Mouse (Mus musculus): Measurements from ENCODE around the gene Cpxm2.

Cpxm2 gene

DNA sequence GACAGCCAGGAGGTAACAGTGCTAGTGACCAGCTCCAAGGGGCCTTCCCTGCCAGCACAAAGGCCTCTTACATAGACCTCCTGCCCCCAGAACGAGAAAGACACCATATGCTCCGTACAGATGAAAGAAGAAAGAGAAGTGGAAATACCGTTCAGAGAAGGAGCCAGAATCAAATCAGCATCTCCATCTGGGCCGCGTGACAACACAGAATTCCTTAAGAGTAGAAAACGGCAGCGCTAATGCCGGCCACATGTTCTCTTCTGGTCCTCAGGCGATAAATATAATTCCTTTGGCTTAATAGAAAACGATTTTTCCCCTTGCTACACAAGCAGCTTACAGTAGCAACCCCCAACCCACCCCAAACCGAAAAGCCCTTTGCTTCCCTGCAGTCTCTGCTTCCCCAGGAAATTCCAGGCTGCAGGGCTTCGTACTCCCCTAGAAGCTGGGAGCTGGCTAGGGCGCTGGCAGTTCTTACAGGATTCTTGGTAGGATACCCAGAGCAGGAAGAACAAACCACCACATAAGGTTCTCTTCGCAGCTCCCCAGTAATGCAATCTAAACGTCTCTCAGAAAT is 9.2 kb downstream of the Cpxm2 start:
- no peak for DNase-seq (ENCODE audit: low spot score in 2 of 2)

DNA sequence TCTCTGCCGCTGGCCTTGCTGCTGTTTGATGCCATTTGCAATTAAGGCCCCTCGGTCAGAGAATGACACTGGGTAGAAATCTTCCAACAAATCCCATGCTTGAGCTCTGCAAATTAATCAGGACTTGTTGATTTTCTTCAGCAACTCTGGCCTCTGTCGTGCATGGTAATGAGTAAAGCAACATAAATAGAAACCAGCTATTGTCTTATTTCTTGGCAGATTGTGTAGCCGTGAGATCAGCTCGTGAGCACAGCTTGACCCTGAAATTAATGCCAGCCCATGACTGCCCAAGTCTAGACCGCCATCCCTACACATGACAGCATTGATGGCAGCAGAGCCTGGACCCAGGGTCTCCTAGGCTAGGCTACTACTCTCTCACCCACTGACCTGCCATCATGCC is 25.9 kb downstream of the Cpxm2 start:
- DNase-seq (ENCODE audit: low spot score in 2 of 2), result no peak

DNA sequence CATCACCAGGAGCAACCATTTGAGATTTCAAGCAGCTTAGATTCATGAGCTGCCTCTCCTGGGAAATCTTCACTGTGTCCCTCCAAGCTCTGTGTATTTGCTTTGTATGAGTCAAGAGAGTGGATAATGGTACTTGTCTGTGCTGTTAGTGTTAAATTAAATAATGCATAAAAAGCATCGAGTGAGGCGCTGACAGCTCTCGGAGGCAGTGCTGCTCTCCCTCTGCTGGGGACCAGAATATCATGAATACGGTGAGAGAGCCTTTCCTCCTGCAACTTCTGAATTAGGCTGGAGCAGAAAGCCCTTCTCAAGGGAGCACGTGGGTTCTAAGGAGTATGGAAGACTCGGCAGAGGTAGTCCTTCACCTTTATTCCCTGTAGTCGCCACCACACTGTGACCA is 29.6 kb downstream of the Cpxm2 start:
- no peak for DNase-seq (ENCODE audit: low spot score in 2 of 2)

DNA sequence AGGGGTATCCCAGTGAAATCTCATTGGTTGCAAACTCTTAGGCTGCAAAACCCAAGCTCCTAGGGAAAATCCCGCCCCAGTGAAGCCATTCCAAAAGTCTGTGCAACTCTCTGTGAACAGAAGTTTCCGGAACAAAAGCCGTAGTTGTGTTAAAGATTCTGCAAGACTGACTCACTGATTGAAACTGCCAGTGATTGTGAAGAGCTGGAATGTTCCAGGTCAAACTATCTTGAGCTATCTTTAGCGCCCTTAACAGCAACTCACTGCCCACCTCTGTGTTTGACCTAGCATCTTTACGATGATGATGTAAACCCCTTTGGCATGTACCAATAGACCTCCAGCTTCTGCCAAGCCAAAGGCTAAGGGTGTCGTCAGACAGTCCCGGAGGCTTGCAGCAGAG is 31.3 kb downstream of the Cpxm2 start:
- no peak for DNase-seq (ENCODE audit: low spot score in 2 of 2)

DNA sequence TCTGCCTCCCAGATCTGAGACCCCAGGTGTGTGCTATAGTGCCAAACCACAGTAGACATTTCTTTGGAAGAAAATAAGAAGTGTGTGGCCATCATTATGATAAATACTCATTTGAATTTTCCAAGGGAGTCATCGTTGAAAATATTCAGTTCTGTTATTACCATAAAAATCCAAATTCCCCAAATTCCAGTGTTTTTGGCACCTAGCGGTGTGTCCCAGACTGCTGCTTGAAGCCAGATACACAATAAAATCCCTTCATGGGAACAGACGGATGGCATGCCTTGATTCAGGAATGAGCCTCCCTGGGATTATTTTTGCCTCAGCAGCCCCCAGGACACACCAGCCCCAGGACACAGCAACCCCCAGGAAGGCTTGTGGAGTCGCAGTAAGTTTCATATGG is 34.7 kb downstream of the Cpxm2 start:
- DNase-seq (ENCODE audit: low spot score in 2 of 2), result no peak

DNA sequence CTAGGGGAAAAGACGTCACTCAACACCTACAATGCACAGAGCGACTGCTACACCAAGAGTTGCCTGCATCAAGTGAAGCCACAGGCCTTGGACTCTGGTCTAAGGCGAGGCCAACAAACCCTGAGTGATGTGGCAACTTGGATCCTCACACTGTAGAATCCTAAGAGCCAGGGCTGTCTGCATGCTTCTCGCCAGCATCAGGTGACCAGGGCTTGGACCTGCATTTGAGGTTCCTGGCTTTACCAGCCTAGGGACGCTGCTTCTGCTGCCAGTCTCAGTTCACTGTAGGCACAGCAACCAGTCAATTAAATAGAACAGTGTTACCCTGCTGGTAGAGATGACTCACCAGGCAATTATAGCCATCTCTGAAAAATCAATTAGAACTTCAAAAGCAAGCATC is 42.8 kb downstream of the Cpxm2 start:
- DNase-seq (ENCODE audit: low spot score in 2 of 2), result no peak

DNA sequence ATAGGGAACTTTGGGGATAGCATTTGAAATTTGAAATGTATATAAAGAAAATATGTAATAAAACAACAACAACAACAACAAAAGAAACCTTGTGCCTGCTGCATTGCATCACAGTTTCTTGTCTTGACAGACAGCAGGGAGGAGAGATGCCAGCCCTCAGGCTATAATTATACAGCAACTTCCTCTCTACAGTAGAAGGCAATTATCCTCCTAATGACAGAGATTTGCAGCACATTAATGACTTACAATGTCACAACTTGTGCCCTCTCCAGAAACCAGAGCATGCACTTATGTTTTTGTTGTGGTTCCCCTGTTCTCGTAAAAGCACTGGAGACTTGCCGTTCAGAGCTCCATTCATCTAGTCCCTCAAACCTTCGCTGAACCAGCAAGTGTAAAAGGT is 44.2 kb downstream of the Cpxm2 start:
- DNase-seq (ENCODE audit: low spot score in 2 of 2), result no peak

DNA sequence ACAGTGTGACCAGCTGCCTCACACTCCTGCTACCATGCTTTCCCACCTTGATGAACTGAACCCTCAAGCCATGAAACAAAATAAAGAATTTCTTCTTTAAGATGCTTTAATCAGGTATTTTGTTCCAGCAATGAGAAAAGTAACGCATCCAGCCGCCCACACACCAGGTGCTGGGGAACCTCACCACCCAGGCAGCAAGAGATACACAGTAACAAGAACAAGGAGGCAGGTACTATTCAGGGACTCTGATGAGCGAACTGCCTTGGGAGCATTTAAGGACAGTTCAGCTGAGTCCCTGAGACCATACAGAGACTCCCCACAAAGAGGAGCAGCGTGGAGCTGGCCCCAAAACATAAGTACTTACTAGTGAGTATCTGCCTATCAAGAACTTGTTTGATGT is 47.6 kb downstream of the Cpxm2 start:
- DNase-seq (ENCODE audit: low spot score in 2 of 2), result no peak

DNA sequence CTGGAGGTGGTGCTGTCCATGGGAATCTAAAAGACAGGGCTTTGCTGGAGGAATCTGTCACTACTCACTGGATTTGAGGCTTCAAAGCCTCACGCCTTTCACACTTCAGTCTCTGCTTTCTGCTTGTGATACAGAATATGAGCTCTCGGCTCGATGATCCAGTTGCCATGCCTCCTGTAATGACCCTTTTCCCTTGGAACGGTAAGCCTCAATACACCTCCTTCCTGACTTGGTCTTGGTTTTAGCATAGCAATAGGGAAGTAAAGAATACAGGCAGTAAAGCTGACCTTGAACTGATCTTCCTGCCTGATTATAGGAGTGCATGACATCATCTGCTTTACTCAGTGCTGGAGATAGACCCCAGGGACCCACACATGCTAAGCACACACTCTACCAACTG is 49.2 kb downstream of the Cpxm2 start:
- no peak for DNase-seq (ENCODE audit: low spot score in 2 of 2)

DNA sequence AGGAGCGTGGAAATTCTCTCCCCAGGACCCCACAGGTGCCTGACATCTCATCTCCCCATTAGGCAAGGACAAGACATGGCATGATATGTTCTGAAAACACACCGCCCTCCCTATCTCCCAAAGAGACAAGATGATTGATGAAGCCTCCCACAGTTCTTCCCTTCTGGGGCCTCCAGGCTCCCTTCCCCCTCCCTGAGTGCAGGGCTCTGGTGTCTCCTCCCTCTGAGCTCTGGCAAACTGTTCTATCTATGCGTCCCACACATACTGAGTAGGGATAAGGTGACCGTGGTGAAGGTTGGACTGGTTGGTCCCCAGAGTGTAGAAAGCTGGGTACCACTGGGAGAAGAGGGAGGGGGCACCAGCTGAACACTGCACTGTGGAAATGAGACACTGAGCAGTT is 56.1 kb downstream of the Cpxm2 start:
- DNase-seq (ENCODE audit: low spot score in 2 of 2), result no peak

DNA sequence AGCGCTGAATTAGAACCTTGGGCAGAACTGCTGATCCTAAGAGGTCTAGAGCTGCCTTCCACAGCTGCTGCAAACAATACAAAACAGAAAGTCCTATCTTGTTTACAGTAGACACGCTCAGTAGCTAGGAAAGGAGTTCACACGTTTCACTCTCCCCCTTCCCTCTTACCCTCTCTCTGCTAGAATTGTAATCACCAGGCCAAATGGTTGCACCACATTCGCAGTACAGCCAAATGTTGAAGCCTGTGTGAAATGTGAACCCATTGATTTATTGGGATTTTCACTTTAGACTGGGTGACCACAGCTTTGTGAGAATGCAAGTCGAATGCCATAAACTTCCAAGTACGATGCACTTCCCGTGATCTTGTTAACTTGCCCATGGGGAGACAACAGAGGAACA is 59.9 kb downstream of the Cpxm2 start:
- DNase-seq (ENCODE audit: low spot score in 2 of 2), result no peak

DNA sequence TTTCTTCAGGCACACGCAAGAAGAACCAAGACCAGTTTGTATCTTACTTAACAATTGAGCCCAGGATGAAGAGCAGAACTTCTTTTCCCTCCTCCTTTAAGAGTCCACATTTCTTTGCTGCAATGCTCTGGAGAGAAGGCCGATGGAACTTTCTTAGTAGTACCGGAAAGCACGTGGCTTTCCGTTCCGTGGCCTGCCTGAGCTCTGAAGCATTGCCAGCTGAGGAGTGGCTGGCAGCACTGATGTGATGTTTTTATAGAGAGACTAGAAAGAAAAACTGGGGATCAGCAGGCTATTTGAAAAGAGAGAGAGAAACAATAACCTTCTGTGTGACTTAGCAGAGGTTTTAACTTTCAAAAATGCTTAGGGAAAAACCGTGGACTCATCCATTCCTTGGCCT is 63.0 kb downstream of the Cpxm2 start:
- no peak for DNase-seq (ENCODE audit: low spot score in 2 of 2)

DNA sequence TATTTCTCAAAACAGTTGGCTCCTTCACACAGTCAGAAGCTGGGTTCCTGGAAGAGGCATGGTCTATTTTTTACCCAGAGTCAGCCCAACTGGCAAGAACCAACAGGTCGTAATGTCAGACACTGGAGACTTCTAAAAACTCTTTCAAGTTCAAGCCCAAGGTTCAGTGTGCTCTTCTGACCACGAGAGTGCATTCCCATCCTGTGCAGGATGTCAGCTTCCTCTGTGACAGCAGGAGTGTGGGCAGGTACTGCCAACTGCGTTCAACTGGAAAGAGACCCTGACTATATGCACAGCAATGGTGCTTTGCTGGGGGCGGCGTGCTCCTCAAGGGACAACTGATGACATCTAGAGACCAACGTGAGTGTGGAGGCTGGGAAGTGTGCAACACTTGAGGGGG is 65.9 kb downstream of the Cpxm2 start:
- no peak for DNase-seq (ENCODE audit: low spot score in 2 of 2)

DNA sequence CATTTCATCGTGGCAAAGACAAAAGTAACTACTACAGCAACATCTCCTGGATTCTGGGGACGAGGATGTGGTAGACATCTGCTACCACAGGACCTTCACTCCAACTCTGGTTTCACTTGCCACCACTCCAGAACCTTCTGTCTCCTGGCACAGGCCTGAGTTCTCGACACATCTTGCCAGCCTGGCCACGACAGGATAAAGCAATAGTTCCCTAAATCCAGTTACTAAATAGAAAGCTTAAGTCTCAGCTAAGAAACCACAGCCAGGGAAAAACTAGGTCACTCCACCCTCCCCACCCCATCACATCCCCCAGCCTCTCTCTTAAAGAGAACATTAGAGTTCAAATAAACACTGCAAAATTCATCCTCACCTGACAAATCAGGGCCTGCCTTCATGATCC is 66.4 kb downstream of the Cpxm2 start:
- no peak for DNase-seq (ENCODE audit: low spot score in 2 of 2)

DNA sequence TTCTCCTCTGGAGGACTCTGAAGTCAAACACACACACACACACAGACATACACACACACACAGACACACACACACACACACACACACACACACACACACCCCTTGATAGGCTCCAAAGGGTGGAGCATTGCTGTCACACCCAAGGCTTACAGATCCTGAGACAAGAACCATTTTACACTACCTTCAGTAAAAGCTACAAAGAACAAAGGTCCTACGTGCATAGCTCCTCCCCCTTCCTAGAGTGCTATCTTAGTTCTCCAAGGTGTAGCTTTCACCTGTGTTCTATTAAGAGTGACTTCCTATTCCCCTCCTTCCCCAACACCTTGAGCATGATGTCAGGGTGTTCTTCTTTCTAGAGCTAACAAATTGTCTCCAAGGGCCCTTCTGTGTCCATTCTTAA is 78.7 kb downstream of the Cpxm2 start:
- DNase-seq (ENCODE audit: low spot score in 2 of 2), result no peak

DNA sequence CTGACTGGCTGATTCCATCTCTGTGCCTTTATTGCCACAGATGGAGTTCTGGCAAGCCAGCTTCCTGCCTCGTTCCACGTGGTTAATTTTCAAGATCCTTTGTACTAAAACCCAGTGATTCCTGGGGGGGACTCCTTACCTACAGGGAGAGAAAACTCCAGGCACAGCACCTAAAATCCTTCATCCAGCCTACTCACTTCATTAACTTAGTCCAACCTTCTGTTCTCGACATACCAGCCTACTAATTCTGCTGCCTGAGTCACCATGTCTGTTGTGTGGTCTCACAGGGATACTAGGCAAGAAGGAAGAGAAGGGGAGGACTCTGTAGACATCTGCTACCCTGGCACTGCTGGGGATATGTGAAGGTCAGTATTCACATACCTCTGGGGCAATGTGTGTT is 80.0 kb downstream of the Cpxm2 start:
- DNase-seq (ENCODE audit: low spot score in 2 of 2), result no peak

DNA sequence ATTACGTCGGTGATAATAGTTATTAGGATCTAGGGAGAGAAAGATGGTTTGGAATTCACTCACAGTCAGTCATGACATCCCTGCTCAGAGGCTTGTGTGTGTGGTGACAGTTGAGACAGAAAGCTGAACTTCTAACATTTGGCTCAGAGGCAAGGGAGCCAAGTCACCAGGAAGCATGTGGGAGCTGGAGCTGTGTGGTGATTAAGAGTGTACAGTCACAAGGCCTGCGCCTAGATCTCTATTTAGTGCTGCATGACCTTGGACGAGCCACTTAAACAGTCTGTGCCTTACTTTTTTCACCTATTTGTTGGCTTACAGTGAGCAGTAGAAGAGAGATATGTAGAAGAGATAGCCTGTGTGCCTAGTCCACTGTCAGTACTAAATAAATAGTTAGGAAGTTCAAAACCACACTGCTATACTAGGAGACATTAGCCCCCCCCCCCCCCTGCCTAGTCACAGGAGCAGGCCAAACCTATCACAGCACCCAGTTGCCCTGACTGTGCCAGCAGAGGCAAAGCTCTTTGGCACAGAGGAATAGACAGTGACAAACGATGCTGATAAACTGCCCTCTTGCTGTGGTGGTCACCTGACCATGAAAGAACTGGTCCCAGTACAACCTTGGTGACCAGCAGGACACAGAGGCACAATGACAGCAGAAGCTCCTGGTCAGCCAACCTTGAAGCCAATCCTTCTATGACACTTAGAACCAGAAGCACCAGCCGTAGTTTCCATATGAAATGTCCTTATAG is 83.5 kb downstream of the Cpxm2 start:
- DNase-seq (ENCODE audit: low spot score in 2 of 2), result no peak

DNA sequence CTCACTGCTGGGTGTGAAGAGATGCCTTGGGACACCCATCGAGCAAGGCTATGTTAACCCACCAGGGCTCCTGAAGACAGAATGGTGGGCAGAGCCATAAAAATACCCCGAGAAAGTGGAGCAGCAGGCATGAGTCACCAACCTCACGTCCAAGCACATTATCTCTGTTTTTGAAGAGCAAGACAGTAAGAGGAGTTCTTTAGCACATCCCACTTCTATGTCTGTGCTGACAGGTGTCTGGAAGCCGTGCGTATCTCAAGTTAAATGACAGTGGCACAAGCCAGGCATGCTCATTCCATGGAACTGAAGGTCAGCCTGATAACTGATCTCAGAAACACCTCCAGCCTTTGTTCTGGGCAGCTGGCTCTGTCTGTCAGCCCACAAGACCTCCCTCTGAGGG is 86.6 kb downstream of the Cpxm2 start:
- no peak for DNase-seq (ENCODE audit: low spot score in 2 of 2)

DNA sequence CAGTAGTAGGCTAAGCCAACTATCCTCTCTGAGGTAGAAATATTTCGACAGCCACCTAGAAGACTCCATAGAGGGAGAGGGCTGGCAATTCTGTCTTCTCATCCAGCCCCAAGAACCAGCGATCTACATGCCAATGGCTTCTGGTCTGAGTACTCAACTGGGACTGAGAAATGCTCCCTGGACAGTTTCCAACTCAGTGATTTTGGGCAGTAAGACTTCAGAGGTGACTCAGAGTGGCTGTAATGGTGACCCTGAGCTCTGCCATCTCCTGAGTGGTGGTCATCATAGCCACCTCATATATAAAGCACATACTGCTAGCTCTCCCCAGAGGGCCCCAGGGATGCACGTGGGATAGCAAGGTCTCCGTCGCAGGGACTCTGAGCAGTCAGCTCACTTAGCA is 87.0 kb downstream of the Cpxm2 start:
- DNase-seq (ENCODE audit: low spot score in 2 of 2), result no peak

DNA sequence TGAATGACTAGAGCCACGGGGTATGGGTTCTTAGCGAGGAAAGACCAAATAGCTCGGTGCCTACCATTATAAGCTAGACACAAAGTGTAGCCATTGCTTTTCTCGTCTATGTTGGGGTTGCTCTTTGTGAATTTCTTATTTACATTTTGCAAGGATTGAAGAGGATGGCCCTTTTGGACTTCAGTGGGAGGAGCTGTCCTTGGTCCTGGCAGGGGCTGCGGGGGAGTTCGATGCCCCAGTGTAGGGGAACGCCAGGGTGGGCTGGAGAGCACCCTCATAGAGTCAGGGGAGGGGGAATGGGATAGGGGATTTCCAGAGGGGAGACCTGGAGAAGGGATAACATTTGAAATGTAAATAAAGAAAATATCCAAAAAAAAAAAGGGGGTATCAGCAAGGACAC is 94.4 kb downstream of the Cpxm2 start:
- DNase-seq (ENCODE audit: low spot score in 2 of 2), result no peak

DNA sequence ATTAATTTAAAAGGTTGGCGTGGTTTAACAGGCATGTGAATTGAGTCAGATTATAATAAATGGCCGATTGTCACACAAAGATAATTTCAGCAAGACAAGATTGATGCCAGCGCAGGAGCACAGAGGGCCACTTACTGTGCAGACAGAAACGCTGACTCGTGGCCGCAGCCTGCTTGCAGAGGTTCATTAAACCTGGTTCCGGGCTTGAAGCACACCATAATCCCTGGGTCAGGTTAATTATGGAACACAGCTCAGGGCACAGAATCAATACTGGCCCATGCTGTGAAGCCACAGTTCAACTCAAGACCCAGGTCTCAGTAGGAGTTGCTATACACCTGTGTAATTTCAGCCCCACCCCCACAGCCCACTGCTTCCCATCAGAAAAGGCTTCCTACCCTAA is 98.0 kb downstream of the Cpxm2 start:
- no peak for DNase-seq (ENCODE audit: low spot score in 2 of 2)

DNA sequence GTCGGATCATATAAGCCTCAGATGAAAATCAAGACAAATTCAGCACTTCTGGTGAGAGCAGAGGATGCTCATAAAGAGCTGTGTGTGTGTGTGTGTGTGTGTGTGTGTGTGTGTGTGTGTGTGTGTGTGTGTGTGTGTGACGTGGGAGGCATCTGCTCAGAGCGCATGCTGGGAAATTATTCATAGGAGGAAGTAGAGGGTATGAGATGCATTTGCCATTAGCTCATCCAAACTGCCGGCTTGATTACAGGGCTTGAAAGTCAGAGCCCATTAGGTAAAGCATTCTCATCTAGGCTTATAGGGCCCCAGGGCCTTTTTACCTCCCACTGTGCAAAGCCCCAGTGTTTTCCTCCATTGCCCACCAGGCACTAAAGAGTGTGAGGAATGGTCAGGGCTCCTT is 107.9 kb downstream of the Cpxm2 start:
- DNase-seq (ENCODE audit: low spot score in 2 of 2), result no peak

DNA sequence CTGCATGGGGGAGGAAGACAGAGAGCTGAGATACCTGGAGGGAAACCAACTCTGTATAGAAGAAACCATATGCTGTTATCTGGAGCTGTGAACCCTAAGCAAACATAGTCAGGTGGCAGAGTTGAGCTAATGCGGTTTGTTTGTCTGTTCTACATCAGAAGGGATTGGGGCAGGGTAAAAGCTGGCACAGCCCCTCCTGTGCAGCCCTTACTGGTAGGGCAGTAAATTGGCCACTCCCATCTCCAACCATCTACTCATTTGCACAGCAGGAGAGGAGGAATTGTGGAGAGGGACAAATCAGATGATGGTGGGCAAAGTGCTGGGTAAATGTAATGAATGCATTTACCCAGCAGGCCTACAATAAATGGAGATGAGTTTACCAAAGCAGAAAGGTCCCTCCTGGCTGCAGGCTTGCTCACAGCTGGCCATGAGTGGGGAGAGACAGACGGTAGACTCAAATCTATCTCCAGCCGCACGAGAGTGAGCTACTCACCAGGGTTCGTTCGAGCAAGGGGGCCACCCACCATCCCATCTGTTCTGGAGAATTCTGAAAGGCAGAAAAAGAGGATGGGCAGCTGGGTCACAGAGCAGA is 122.5 kb downstream of the Cpxm2 start:
- no peak for DNase-seq (ENCODE audit: low spot score in 2 of 2)

DNA sequence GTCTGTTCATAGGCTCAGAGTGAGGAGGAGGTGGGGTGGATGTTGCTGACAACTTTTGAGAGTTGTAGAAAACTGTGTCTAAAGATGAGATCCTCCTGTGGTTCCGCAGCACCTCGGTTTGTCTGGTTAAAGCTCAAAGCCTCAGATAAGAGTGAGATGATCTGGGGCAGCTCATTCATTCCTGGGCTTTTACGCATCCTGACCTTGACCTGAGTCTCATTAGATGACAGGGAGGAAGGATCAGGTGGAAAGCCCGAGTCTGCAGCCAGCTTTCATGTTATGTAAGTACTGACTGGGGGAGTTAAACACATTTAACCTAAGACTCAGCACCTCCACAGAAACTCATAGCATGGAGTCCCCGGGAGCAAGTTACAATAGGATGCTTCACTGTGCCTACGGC is 127.9 kb downstream of the Cpxm2 start:
- no peak for DNase-seq (ENCODE audit: low spot score in 2 of 2)

Data from urinary bladder, postnatal 4 days (tissue).